Mouse (Mus musculus): ENCODE measurements around the gene Dmrtc2.
"Not testable (repeated sequence)": the region's sequence is repeated elsewhere in the genome, so short reads cannot be mapped to it uniquely, and the experiment has no call there.

Dmrtc2 gene

DNA sequence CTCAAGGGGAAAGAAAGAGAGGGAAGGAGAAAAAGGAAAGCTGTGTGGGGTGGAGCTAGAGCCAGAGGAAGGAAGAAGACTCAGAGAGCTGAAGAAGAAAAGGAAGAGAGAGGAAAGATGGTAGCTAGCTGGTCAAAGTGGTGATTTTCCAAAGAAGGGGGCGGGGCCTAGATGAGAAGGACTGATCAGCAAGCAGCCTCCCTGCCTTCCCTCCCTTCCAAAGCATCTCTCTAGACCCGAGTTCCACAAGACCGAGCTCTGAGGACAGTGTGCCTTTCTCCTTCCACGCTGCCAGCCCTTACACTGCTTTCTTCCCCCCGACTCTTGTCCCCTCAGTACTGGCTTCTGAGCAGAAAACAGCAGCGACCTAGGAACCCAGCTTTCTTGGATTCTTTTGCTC, 5.7 kb upstream of the Dmrtc2 start:
- DNase-seq (ENCODE audit: low read depth in 1 of 2, low spot score in 2 of 2) = no peak

DNA sequence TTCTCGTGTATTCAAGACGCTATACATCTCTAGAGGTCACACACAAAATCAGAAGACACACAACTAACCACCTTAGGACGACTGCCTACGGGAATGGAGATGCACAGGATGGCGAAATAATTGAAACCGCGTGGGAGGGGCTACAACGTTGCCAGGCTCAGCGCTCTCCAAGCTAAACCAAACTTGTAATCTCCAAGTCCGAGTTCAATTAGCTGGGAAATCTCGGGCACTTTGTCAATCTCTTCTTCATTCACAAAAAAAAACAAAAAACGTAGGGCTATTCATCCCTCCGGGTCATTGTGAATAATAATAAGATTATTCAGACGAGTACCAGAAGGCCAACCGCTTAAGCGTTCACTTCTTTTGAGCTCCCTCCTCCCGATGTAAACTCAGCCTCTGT, 777 bp upstream of the Dmrtc2 start:
- no peak for DNase-seq (ENCODE audit: low read depth in 1 of 2, low spot score in 2 of 2)

DNA sequence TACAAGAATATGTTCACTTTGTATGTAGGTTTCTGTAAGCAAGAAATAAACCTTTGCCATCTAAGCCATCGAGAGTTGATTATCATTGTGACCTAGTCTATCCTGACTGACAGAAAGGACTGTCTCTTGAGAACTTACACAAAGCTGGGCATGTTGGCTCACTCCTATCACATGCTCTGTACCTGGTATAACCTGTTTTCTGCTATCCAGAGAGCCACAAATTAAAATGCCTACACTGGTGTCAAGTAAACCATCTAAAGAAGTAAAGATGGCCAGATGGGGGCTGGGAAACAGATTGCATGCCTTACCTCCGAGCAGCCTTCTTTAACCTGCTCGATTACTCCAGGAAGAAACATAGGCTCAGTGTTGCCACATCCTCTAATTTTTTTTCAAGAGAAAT, 7.7 kb downstream of the Dmrtc2 start:
- DNase-seq (ENCODE audit: low read depth in 1 of 2, low spot score in 2 of 2) = no peak

DNA sequence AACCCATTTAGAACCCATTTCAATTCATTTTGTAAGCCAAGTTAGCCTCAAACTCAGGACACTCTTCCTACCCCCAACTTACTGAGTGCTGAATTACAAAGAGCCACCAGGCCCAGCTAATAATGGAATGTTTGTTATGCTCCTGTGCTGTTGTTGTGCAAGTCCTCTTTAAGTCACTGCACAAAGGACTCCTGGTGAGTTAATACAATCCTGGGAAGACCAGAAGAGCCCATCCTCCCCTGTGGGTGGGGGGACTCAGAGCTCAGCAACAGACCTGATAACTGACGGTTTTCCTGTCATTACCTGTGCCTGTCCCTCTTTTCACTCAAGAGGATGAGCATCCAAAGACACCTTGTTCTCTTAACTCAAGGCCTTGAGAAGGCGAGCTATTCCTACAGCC, 9.8 kb downstream of the Dmrtc2 start:
- no peak for DNase-seq (ENCODE audit: low read depth in 1 of 2, low spot score in 2 of 2)

DNA sequence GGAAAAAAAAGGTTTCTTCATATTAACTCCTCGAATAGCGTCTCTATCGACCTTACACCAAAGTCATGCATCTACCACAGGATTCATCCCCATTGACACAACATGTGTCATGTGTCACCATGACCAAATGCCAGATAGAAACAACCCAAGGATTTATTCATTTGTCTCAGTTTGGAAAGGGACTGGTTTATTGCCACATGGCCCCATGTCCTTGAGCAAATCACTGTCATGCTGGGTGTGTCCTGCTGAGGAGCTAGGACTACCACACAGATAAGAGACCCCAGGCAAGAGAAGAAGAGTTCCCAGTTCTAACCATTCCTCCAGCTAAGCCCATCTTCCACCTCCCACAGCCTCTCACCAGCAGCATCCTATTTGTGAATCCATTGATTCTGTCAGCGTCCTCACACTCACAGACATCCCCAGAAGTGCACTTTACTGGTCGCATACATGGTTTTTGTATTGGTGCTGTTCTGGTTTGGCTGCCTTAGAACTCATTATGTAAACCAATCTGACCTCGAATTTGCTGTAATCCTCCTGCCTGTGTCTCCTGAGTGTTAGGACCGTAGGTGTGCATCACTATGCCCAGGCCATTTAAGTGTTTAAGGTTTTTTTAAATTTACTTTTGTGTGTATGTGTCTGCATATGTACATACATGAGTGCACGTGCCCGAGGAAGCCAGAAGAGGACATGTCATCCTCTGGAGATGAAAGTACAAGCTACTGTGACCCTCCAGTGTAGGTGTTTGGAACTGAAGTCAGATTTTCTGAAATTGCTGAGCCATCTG, 12.8 kb downstream of the Dmrtc2 start:
- DNase-seq (ENCODE audit: low read depth in 1 of 2, low spot score in 2 of 2) = no peak

DNA sequence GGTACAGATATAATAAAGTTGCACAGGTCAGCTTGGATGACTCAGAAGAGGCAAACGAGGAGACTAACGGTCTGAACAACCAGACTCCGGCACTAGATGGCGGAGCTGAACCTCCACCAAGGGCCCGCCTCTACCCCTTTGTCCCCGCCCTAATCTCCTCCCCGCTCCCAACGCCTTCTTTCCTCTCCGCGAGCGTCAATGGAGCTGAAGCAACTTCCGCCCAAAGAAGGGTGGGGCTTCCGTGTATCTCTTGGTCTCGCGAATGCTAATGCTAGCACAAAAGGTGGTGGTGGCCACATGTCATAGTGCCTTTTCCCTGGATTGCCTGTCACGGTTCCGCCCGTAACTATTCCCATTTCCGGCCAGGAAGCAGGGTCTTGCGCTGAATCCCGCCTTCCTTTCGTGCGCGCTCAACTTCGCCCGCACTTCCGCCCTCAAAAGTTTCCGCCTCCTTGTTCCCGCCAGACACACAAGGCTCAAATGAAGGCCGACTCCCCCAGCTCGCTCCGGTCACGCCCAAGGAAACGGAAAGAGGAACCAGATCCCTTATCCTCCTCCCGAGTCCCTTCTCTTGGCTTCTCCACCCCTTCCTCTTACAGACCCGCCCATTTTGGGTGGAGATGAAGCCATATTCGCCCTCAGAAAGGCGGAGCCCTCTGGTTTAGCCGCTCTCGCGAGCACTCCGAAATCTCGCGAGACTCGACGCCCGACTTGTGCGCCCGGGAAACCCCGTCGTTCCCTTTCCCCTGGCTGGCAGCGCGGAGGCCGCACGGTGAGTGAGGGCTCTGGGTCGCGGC, 14.2 kb downstream of the Dmrtc2 start, which contains the start of gene Rps19:
TSS of gene Rps19 (plus strand) at position 476 of the 797 bp plus-strand sequence.
- DNase-seq (ENCODE audit: low read depth in 1 of 2, low spot score in 2 of 2) = peak; percentile 94 to 95

DNA sequence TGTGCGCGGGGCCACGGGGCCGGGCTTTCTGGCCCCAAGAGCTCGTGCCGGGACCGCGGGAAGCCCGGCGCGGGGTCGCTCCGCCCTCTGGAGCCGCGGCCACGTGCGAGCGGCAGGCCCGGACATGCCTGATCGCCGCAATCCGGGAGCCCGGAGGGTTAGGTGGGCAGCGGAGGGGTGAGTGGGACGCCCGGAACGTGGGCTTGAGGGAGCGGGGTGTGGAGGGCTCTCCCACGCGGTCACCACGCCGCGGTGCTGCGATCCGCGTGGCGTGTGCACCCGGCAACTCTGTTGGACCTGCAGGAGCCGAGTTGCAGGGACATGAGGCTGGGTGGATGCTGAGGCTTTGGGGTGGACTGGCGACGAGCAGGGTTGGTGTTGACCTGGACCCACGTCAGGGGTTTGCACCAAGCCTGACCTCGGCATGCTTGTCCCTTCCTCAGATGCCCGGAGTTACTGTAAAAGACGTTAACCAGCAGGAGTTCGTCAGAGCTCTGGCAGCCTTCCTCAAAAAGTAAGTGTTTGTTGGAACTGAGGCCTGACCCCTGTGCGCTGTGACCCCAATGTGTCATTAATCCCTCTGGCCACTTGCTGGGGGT, 14.9 kb downstream of the Dmrtc2 start:
- no peak for DNase-seq (ENCODE audit: low read depth in 1 of 2, low spot score in 2 of 2)

DNA sequence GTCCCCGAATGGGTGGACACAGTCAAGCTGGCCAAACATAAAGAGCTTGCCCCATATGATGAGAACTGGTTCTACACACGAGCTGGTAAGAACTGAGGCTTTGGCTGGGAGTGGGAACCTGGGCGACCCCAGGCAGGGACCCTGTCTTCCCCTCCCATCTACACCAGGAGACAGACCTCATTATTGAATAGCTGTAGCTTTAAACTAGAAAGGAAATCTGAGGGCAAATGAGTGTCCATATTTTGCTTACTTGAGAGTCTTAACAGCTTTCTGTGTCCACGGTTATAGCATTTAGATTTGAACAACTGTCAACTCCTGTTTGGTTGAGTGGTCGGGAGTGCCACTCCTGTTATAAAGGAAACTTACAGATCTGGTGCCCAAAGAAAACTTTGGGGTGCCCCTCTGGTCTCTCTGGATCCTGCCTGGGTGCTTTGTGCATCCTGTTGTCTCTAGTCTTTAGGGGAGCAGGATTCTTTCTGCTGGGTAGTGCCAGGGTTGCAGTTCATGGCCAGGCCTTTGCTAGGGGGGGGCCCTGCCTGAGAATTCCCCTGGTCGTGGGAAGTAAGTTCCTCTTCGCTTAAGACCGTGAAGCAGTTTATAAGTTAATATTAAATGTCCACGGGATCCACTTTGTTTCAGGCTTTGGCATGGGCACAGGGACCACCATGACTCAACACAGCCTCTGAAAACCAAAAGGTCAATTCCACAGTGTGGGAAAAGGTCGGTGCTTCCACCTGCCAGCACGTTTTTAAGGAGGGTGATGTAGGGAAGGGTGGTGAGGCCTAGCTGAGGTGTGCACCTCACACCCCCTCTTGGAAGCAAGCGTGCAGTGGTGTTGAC, 15.8 kb downstream of the Dmrtc2 start:
- DNase-seq (ENCODE audit: low read depth in 1 of 2, low spot score in 2 of 2) = no peak

DNA sequence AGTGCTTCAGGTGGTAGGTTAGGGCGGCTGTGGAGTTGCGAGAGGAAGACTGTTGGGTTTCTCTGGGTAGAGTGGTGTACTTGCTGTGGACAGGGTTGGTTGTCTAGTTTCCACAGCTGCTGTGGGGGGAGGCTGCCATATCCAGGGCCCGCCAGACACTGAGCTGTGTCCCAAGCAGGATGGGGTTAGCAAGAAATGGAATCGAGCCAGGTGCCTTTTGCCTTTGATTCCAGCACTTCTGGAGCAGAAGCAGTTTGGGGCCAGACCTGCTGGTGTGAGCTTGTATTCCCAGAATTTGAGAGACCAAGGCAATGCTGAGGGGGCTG, 16.4 kb downstream of the Dmrtc2 start:
- DNase-seq (ENCODE audit: low read depth in 1 of 2, low spot score in 2 of 2) = no peak

DNA sequence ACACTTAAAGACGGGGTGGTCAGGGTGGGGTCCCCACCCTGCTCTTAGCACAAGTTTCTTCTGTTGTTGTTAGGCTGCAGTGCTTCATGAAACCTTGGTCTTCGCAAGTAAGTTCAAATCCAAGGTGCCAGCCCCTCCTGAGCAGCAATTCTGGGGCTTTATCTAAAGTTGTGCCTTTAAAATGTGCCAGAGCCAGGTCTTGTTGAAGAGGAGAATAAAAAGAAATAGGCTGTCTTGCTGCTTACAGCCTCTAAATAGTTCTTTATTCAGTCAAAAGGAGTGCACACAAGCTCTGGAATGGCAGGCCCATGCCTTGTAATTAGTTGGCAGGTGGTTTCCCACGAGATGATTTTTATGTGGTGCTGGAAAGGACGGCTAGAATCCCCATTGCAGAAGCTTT, 17.2 kb downstream of the Dmrtc2 start:
- no peak for DNase-seq (ENCODE audit: low read depth in 1 of 2, low spot score in 2 of 2)

DNA sequence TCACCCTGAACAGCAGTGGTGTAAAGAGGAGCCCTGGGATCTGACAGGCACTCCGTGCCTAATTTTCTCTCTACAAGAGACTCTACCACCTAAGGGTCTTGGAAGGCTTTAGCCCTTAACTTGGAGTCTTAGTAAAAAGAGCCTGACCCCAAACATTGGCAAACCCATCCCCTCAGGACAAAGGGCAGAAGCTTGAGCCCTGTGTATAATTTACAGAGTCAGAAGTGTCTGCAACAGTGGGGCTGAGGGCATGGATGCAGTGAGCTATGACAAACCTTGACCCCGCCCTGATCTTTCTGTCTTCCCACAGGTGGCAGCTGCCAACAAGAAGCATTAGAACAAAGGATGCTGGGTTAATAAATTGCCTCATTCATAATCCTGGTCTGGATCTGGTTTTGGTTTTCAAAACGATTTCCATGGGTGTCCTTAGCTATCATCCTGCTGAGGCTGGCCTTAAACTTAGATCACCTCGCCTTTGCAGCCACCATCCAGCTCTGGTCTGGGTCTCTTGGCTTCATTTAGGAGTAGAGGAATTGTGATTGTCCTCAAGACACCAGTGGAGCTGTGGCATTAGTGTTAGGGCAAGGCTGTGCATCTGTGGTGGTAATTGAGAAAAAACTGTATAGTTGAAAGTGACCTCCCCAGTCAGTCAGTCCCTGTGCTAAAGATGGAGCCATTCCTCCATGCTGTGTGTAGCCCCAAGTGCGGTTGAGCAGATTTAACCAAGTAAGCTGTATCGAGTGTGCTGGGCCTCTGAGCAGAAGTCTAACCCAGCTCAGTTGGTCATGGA, 19.8 kb downstream of the Dmrtc2 start:
- DNase-seq (ENCODE audit: low read depth in 1 of 2, low spot score in 2 of 2) = no peak

DNA sequence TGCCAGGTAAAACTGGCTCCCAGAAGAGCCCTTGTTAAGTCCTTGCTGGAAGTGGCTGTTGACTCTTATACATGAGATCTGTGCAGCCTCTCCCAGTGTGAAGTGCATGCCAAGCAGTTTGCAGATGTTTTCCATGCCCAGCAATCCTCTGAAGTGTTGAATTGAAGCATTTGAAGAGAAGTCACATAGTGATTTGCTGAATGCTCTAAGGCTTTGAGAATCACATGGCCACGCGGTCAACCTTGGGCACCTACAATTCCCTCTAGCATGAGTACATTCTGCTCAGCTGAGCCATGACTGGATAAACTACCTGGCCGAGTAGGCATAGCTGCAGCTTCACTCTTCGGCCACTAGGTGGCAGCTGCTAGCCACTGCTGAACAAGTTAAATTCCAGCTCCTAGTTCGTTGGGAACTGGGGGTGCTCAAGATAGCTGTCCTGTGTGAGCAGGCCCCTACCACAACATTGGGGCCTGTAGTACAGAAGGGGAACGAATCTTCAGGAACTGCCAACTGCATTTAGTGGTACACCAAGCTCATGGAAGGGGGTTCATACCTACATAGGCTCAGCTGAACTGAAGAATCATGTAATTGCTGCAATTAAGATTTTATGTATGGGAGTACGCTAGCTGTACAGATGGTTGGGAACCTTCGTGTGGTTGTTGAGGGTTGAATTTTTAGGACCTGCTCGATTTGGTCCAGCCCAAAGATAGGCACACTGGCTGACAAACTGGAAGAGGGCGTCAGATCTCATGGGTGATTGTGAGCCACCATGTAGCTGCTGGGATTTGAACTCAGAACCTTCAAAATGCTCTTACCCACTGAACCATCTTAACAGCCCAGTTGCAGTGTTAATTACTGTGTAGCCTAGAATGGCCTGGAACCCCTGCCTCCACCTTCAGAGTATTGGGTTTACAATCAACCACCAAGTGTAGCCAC, 20.7 kb downstream of the Dmrtc2 start:
- DNase-seq (ENCODE audit: low read depth in 1 of 2, low spot score in 2 of 2) = peak in 1 of 2 experiments; percentile 45

DNA sequence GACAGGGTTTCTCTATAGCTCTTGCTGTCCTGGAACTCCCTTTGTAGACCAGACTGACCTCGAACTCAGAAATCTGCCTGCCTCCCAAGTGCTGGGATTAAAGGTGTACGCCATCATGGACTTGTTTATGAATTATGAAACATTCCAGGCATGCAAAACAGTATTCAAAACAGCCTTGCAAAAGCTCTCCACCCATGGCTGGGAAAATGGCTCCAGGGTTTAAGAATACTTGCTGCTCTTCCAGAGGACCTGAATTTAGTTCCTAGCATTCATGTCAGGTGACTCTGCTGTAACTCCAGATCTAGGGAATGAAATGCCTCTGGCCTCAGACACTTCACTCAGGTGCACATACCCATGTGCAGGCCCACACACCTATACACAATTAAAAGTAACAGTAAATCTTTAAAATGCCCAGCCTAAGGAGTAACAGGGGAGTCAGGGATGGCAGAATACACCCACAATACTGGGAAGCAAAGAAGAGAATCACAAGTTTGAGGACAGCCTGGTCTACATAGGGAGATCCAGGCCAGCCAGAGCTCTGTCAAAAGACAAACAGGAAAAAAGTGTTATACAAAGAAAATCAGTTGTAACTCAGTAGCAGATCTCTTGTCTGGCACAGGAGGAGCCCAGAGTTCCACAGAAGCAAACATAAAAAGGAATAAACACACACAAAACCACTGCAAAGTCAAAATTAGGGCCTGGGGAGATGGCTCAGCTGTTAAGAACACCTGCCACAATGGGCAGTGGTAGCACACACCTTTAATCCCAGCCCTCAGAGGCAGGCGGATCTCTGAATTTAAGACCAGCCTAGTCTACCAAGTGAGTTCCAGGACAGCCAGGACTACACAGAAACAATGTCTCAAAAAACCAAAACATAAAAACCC, 21.6 kb downstream of the Dmrtc2 start:
- no peak for DNase-seq (ENCODE audit: low read depth in 1 of 2, low spot score in 2 of 2)

DNA sequence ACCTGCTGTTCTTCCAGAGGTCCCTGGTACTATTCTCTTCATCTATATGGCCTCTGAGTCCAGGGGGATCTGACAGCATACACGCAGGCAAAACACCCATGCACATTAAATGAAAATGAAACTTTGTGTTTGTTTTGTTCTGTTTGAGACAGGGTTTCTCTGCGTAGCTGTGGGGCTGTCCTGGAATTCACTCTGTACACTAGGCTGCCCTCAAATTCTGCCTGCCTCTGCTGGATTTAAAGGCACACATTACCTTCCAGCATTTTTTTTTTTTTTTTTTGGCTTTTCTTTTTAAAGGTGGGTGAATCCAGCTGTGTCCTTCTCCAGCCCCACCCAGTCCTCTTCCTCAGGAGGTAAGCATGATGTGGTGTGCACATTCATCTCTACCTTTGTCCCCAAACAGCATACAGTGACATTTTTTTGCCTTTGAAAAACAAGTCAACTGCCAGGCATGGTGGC, 22.3 kb downstream of the Dmrtc2 start:
- DNase-seq (ENCODE audit: low read depth in 1 of 2, low spot score in 2 of 2) = no peak

DNA sequence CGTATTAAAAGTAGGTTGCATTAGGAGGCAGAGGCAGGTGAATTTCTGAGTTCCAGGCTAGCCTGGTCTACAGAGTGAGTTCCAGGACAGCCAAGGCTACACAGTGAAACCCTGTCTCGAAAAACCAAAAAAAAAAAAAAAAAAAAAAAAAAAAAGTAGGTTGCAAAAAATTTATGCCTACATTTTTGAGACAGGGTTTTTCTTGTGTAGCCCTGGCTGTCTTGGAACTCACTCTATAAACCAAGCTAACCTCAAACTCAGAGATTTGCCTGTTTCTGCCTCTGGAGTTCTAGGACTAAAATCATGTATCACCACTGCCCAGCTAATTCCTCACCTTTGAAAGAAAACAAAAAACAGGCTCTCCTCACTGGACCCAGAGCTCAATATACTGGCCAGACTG, 25.9 kb downstream of the Dmrtc2 start:
- not testable (repeated sequence) for DNase-seq (ENCODE audit: low read depth in 1 of 2, low spot score in 2 of 2)

DNA sequence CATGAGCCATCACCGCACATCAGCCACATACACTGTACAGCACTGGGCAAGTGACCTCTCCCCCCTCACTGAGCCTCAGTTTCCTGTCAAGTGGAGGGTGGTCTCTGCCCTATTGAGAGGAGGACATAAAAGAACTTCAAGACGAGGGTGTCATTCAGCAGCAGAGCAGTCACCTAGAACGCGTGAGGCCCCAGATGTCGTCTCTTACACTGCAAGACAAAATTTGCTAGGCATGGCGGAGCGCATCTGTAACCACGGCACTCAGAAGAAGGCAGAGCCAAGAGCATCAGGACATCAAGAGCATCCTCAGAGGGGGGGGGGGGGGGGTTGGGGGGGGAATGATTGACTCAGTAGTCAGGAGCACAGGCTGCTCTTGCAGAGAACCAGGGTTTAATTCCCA, 26.4 kb downstream of the Dmrtc2 start:
- no peak for DNase-seq (ENCODE audit: low read depth in 1 of 2, low spot score in 2 of 2)

DNA sequence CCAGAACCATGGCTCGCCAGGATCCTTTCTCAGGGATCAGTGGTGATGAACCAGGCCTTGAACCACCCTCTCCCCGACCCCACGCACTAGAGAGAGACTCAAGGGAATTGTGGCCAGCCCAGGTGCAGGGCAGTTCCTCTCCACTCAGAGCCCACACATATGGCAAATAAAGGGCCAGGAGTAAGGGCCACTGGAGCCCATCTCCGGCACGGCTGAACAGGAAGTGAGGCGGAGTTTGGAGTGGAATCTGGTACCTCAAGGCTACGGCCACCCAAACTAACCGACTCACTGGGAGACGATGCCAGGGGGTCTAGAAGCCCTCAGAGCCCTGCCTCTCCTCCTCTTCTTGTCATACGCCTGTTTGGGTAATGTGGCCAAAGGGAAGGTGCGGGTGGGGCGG, 27.4 kb downstream of the Dmrtc2 start, which contains the start of gene Cd79a:
TSS of gene Cd79a (plus strand) at position 158 of the 400 bp plus-strand sequence.
- no peak for DNase-seq (ENCODE audit: low read depth in 1 of 2, low spot score in 2 of 2)

DNA sequence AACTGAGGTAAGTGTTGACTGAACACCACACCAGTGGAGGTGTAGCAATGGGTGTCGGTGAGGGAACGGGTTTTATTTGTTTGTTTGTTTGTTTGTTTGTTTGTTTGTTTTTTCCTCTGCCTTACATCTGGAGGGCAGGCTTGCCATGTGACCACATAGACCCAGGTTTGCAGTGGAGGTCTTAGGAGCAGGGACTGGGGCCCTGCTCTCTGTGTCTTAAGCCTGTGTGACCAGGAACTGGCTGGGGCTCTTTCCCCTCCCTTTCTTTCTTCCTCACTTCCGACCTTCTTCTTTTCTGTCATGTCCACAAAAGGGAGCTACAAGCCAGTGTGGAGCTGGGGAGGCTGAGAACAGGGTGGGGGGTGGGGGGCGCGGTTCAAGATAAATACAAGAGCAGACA, 28.1 kb downstream of the Dmrtc2 start:
- no peak for DNase-seq (ENCODE audit: low read depth in 1 of 2, low spot score in 2 of 2)
